Mouse (Mus musculus): ENCODE measurements around the gene Phka2. TPM values are rescaled to one million over a fixed set of nuclear protein-coding genes. Genes with fewer than 3 reads are reported as not detected.

The Phka2 gene
- total RNA-seq (2023): 23.0 to 33.6 TPM (median 30.1 TPM) in 4 replicates

DNA sequence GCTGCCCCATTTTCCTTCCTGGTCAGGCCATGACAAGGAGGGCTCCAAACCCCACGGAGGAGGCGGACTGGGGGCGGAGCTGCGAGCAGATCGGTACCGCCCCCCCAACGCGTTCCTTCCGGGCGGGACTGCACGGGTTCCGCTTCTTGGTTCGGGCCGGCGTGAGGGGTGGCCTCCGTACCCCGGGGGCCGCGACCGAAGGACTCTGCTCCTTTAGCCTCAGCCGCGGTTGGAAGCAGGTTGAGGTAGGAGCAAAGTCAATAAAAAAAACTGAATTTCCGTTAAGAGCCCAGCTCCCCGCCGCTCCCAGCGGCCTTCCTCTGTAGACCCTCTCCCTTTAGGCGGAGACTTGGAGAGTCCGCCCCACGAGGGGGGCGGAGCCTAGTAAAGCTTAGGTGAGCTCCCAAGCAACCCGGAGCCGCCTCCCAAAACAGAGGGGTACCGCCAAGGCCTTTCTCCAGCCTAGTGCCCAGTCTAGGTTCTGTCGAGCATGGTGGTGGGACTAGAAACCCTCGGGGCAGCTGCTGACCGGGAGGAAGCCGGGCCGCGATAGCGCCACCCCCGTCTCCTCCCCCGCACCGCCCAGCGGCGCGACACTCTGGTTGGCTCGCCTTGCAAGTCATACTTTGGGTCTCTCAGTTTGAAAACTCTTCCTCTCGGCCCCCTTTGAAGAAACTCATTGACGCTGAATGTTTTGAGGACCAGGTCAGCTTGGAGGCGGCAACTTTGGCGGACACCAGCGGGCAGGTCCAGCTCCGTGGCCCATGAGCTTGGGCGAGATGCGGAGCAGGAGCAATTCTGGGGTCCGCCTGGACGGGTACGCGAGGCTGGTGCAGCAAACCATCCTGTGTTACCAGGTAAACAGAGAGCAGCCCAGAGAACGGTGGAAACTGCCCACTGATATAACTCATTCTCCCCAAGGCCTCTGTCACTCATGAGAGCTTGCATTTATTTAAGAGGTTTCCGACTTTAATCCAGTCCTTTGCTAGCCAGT, at the start of gene Phka2:
Gene Phka2 (plus strand): TSS at position 119 of the 994 bp plus-strand sequence.

Other genes with a start within 250 kb of the Phka2 start
- not detected in 4 replicates for gene Adgrg2, start 111.5 kb upstream of the Phka2 start, total RNA-seq (2023)
- not detected in 4 replicates for gene Ppef1, start 233.6 kb downstream of the Phka2 start, total RNA-seq (2023)

Measured in B cell, adult 62 days (primary cell).